In the genomic region with DNA sequence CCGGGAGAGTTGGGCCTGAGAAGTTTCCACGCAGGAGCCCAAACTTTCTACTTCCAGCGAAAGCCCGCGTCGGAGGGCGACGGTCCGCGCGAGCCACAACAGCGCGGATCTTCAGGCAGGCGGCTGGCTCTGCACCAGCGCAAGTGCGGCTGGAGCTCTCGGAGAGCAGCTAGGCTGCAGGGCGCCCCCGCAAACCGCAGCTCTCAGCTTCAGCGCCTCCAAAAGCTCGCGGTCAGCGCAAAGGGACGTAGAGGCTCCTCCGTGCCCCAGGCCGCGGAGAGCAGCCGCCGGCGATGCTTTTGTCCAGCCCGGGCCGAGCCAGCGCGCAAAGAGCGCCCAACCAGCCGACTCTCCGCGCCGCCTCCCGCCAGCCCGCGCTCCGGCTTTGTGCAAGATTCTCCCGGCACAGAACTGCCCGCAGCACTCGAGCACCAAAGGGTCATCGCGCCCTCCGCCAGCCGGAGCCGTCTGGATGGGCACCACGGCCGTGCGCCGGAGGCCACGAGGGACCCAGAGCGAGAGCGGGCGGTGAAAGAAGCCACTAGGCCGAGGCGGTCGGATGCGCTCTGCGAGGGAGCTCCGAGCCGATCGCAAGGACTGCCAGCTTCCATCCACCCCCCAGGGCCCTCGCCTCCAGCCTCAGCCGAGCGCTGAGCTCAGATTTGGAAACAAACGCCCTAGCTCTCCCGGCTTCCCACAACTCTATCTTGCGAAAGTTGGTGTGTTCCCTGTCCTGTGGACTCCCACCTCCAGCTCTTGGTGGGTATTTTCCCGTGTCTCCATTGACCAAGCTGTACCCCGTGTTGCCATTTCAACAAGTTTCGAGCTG, we compare ENCODE assay signal across 8 mouse cellular contexts. TPM values are rescaled to one million over a fixed set of nuclear protein-coding genes. Genes with fewer than 3 reads are reported as not detected.
DNase-seq lines count a peak whose midpoint lies in the region; ATAC-seq lines count a peak whose summit lies in the region.

No protein-coding gene starts in this region.

- peaks cover 40% of the 10 kb centered on the region for H3K4me1 ChIP-seq in kidney, embryonic 15.5 days
- peaks cover 38% of the 10 kb centered on the region for H3K4me1 ChIP-seq in embryonic facial prominence, embryonic 13.5 days
- peaks cover 6% of the 10 kb centered on the region for H3K4me1 ChIP-seq in hindbrain, embryonic 16.5 days (ENCODE audit: control insufficient read depth, insufficient read depth, low read depth, low read length)
- H3K4me1 ChIP-seq in midbrain, embryonic 15.5 days, result peaks cover 22% of the 10 kb centered on the region

- no peak overlapping the region for H3K27ac ChIP-seq in kidney, embryonic 15.5 days
- H3K27ac ChIP-seq in embryonic facial prominence, embryonic 13.5 days, result no peak overlapping the region
- peak overlapping the region; percentile 81 for H3K27ac ChIP-seq in hindbrain, embryonic 16.5 days (ENCODE audit: low read depth, low read length)
- H3K27ac ChIP-seq in midbrain, embryonic 15.5 days, result peak overlapping the region; percentile 51

- H3K4me3 ChIP-seq in kidney, embryonic 15.5 days (replicated peaks), result peak overlapping the region; percentile 40
- peak overlapping the region; percentile 37 for H3K4me3 ChIP-seq in embryonic facial prominence, embryonic 13.5 days
- H3K4me3 ChIP-seq in hindbrain, embryonic 16.5 days (ENCODE audit: low read length), result peak overlapping the region; percentile 50
- peak overlapping the region; percentile 33 for H3K4me3 ChIP-seq in midbrain, embryonic 15.5 days

- peak overlapping the region; percentile 57 for H3K4me2 ChIP-seq in kidney, embryonic 15.5 days
- H3K4me2 ChIP-seq in embryonic facial prominence, embryonic 13.5 days, result peak overlapping the region; percentile 61
- H3K4me2 ChIP-seq in hindbrain, embryonic 16.5 days (ENCODE audit: low read length), result peak overlapping the region; percentile 57
- H3K4me2 ChIP-seq in midbrain, embryonic 15.5 days, result peak overlapping the region; percentile 51

- H3K9ac ChIP-seq in kidney, embryonic 15.5 days, result no peak overlapping the region
- peak overlapping the region; percentile 63 for H3K9ac ChIP-seq in embryonic facial prominence, embryonic 13.5 days
- H3K9ac ChIP-seq in hindbrain, embryonic 16.5 days (ENCODE audit: low read depth, low read length), result peak overlapping the region; percentile 73
- peak overlapping the region; percentile 39 for H3K9ac ChIP-seq in midbrain, embryonic 15.5 days

- H3K36me3 ChIP-seq in kidney, embryonic 15.5 days, result no peaks in the 10 kb centered on the region
- no peaks in the 10 kb centered on the region for H3K36me3 ChIP-seq in embryonic facial prominence, embryonic 13.5 days
- no peaks in the 10 kb centered on the region for H3K36me3 ChIP-seq in hindbrain, embryonic 16.5 days (ENCODE audit: control insufficient read depth, insufficient read depth, low read length)
- no peaks in the 10 kb centered on the region for H3K36me3 ChIP-seq in midbrain, embryonic 15.5 days (replicated peaks)

- peaks cover 99% of the 10 kb centered on the region for H3K27me3 ChIP-seq in kidney, embryonic 15.5 days
- H3K27me3 ChIP-seq in embryonic facial prominence, embryonic 13.5 days, result peaks cover 100% of the 10 kb centered on the region
- peaks cover 20% of the 10 kb centered on the region for H3K27me3 ChIP-seq in hindbrain, embryonic 16.5 days (replicated peaks; ENCODE audit: control insufficient read depth, insufficient read depth, low read length)
- peaks cover 84% of the 10 kb centered on the region for H3K27me3 ChIP-seq in midbrain, embryonic 15.5 days (replicated peaks)

- peak; percentile 44 for ATAC-seq in kidney, embryonic 15.5 days (replicated peaks; ENCODE audit: low FRiP score)
- ATAC-seq in embryonic facial prominence, embryonic 13.5 days (ENCODE audit: insufficient number of reproducible peaks, insufficient read depth, low FRiP score, low TSS enrichment, low read depth), result no peak
- no peak for ATAC-seq in hindbrain, embryonic 16.5 days
- no peak; the same call in 1 of the 2 replicates for ATAC-seq in midbrain, embryonic 15.5 days (replicated peaks)
- ATAC-seq in megakaryocyte-erythroid progenitor cell, adult 5-6 weeks (replicated peaks; ENCODE audit: low FRiP score, low TSS enrichment, poor library complexity, severe bottlenecking), result no peak

- H3K9me3 ChIP-seq in kidney, embryonic 15.5 days (replicated peaks), result no peaks in the 10 kb centered on the region
- H3K9me3 ChIP-seq in embryonic facial prominence, embryonic 13.5 days, result no peaks in the 10 kb centered on the region
- no peaks in the 10 kb centered on the region for H3K9me3 ChIP-seq in hindbrain, embryonic 16.5 days (ENCODE audit: control insufficient read depth, low read length)
- H3K9me3 ChIP-seq in midbrain, embryonic 15.5 days, result no peaks in the 10 kb centered on the region

- DNase-seq in kidney, adult 8-10 months, result no peak
- peak; percentile 34 for DNase-seq in MN1 (ENCODE audit: low spot score)
- no peak for DNase-seq in spleen, adult 12 weeks (ENCODE audit: low spot score)

- under 1% methylated on average over 77 of the region's 77 CpGs for WGBS in kidney, embryonic 15.5 days
- WGBS in embryonic facial prominence, embryonic 13.5 days, result under 1% methylated on average over 77 of the region's 77 CpGs
- under 1% methylated on average over 63 of the region's 77 CpGs for WGBS in hindbrain, embryonic 16.5 days
- under 1% methylated on average over 77 of the region's 77 CpGs for WGBS in midbrain, embryonic 15.5 days

RNA-seq across cellular contexts. Expression of gene Pax6, which starts 7.6 kb away (rescaled TPM):
- 0.18 and 0.19 TPM in 2 replicates for polyA plus RNA-seq in kidney, embryonic 15.5 days (2015; fragmentation: Nextera tagmentation; extraction: Ambion mirVana)
- 1.6 and 3.2 TPM in 2 replicates for polyA plus RNA-seq in embryonic facial prominence, embryonic 13.5 days (2015; fragmentation: Nextera tagmentation; extraction: Ambion mirVana)
- 40.7 and 43.8 TPM in 2 replicates for polyA plus RNA-seq in hindbrain, embryonic 16.5 days (2015; fragmentation: Nextera tagmentation; extraction: Ambion mirVana)
- polyA plus RNA-seq in midbrain, embryonic 15.5 days (2015; fragmentation: Nextera tagmentation; extraction: Ambion mirVana), result 22.5 and 23.3 TPM in 2 replicates
- total RNA-seq in megakaryocyte-erythroid progenitor cell, adult 5-6 weeks (2014; fragmentation: Nextera tagmentation), result not detected in 2 replicates
- not detected in 2 replicates for total RNA-seq in megakaryocyte-erythroid progenitor cell, adult 5-6 weeks (2017)

Comparison
In these comparisons a context has a peak if more than half of its experiments do, and no peak if none do; other contexts are left out.
1. H3K27ac ChIP-seq: peak in hindbrain, embryonic 16.5 days (single experiment) and midbrain, embryonic 15.5 days (single experiment); none in kidney, embryonic 15.5 days (single experiment) and embryonic facial prominence, embryonic 13.5 days (single experiment).
2. Peak in every context shown above with its lines, with median percentiles within 50 percentile points of each other: H3K4me2 ChIP-seq and H3K4me3 ChIP-seq.